Mouse (Mus musculus) 416B (cell line): Measurements from ENCODE around the gene Vmn2r124.
"Not testable (repeated sequence)": the region's sequence is repeated elsewhere in the genome, so short reads cannot be mapped to it uniquely, and the experiment has no call there.

Experiments used
- DNase-seq: peaks from one replicate; pipeline ENCODE4 v3.0.0; 2011; ENCODE audit warnings: low read depth

The Vmn2r124 gene

DNA sequence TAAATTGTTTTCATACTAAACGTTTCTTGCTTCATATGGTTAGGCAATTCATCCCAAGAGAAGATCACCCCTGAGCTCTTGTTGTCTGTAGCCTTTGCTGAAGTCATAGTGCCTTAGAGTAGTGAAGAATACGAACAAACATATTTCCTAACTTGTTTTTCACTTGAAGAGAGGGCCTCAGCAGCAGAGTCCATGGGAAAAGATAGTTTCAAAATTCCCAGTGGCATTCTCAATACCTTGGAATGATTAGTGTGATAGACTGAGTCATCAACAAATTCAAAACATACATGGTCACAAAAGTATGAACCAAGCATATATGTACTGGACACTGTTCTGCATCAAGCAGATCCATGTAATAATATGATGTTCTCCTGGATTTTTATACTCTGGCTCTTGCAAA lies at the start of gene Vmn2r124:
Vmn2r124 (plus strand) TSS at position 301 of the 400 bp plus-strand sequence.
- DNase-seq = no peak

DNA sequence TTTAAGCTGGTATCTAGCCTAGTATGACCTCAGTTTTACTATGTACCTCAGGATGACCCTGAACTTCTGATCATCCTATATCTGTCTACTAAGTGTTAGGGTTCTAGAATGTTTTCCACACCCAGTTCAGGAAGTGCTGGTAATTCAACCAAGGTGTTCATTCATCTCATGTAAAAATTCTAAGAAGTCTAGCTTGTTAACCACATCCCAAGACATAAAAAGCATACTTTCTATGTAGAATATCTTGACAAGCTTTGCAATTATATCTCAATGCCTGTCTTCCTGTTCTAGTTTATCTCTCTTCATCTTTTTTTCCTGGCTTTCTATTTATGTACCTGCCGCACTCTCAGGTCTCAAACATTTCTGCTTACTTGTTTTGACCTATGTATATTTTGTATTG lies 44.5 kb upstream of the Vmn2r124 start:
- DNase-seq = no peak

DNA sequence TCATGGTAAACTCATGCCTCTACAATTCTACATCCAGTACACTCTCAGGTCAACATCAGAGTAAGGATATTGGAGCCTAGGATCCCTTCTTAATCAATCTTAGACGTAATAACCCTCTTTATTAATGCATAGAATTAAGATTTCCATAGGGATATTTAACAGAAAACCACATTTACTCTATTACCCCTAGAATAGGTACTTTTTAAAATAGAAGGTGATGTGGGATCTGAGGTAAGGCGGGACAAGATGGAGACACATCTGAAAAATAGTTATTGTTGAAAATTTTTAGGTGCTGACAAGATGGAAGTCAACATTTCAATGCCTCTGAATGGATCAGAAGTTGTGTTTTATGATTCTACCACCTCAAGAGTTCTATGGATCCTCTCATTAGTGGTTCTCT lies 27.8 kb upstream of the Vmn2r124 start, which contains the start of gene Fpr-rs4:
Fpr-rs4 (plus strand) TSS at position 301 of the 400 bp plus-strand sequence.
- DNase-seq = no peak

DNA sequence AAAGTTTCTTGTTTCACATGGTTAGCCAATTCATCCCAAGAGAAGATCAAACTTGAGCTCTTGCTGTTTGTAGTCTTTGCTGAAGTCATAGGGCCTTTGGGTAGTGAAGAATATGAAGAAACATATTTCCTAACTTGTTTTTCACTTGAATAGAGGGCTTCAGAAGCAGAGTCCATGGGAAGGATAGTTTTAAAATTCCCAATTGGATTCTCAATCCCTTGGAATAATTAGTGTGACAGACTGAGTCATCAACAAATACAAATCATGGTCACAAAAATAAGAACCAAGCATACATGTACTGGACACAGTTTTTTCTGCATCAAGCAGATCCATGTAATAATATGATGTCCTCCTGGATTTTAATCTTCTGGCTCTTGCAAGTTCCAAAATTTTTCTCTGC lies 35.5 kb downstream of the Vmn2r124 start, which contains the start of gene Vmn2r91:
Vmn2r91 (plus strand) TSS at position 301 of the 400 bp plus-strand sequence.
- DNase-seq = not testable (repeated sequence)

DNA sequence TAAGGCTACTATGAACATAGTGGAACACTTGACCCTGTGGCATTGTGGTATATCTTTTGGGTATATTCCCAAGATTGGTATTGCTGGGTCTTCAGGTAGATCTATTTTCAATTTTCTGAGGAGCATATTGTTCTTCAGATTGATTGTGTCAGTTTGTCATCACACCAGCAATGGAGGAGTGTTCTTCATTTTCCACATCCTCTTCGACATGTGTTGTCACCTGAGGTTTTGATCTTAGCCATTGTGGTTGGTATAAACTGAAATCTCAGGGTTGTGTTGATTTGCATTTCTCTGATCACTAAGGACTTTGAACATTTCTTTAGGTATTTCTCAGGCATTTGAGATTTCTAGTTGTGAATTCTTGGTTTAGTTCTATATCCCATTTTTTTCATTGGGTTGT lies 46.4 kb downstream of the Vmn2r124 start:
- DNase-seq = not testable (repeated sequence)

DNA sequence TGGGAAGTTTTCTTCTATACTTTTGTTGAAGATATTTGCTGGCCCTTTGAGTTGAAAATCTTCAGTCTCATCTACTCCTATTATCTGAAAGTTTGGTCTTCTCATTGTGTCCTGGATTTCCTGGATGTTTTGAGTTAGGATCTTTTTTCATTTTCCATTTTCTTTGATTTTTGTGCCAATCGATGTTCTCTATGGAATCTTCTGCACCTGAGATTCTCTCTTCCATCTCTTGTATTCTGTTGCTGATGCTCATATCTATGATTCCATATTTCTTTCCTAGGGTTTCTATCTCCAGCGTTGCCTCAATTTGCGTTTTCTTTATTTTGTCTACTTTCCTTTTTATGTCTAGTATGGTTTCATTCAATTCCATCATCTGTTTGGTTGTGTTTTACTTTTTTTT lies 53.0 kb downstream of the Vmn2r124 start:
- DNase-seq = not testable (repeated sequence)
